Mouse (Mus musculus) gonadal fat pad, adult 2 months (tissue): ENCODE data around the gene Olfr215. TPM values are rescaled to one million over a fixed set of nuclear protein-coding genes. Genes with fewer than 3 reads are reported as not detected.
"Not testable (repeated sequence)": the region's sequence is repeated elsewhere in the genome, so short reads cannot be mapped to it uniquely, and the experiment has no call there.

Experiments
- DNase-seq: peaks from one replicate; pipeline ENCODE4 v3.0.0-alpha.2; 2012; ENCODE audit warnings: low read depth
- polyA plus RNA-seq: library from polyadenylated mRNA; depleted of rRNA; stranded (reverse); fragments of >200 nt; gene quantifications from 2 replicates; pipeline ENCODE4 v1.2.3, GENCODE M21; 2012; rRNA removed

The Olfr215 gene
- not detected in 2 replicates for polyA plus RNA-seq

GRCm38 (mm10) chr6:116584095-116584494 lies at the start of gene Olfr215:
Gene Olfr215 (minus strand): TSS chr6:116584195.
- no peak for DNase-seq

GRCm38 (mm10) chr6:116632129-116632528 lies 48.1 kb upstream of the Olfr215 start:
- no peak for DNase-seq

DNA sequence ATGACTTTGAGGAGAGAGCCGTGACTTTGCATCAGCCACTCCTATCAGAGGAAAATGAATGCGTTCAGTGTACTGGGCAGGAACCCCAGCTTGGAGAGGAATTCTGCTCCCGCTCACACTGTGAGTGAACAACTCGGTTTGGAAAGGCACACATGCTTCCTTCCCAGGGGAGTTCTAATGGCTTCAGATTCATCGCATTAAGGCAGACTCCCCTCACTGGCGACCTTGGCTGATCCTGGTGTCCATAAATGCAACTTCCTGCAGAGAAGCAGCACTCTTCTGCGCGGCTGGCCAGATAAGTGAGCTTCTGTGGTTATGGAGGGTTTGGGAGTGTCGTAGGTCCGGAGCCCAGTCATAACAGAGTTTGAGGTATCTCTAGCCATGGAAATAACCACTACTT lies 45.8 kb upstream of the Olfr215 start:
- no peak for DNase-seq

GRCm38 (mm10) chr6:116628539-116629171 lies 44.7 kb upstream of the Olfr215 start, which contains the start of gene Zfp422:
Gene Zfp422 (minus strand): TSS chr6:116628999.
- no peak for DNase-seq

DNA sequence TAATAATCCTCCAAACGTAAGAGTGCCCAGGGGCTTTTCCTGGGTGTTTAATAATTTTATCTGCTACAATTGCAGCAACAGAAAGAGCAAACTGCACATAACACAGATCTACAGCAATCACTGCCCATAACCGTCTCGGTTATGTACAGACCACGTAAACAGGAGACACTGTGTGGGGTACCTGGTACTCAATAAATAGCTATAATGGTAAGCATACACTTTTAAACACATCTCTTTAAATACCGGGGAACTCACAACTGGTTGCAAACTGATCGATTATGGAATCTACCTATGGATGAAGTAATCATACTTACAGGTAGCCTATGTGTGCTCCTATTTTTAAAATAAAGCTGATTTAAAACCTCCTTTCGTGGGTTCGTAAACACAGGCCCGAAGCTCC lies 44.1 kb upstream of the Olfr215 start:
- DNase-seq, result no peak

DNA sequence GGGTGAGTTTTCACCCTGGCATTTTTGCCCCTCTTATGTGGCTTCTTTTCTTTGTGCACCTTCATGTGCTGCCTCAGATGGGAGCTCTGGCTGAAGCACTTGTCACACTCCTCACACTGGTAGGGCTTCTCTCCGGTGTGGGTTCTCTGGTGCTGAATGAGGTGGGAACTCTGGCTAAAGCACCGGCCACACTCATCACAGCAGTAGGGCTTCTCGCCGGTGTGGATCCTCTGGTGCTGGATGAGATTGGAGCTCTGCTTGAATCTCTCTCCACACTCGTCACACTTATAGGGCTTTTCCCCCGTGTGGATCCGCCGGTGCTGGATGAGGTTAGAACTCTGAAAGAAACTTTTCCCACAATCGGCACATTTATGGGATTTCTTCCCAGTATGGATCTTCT lies 42.4 kb upstream of the Olfr215 start:
- DNase-seq, result not testable (repeated sequence)

DNA sequence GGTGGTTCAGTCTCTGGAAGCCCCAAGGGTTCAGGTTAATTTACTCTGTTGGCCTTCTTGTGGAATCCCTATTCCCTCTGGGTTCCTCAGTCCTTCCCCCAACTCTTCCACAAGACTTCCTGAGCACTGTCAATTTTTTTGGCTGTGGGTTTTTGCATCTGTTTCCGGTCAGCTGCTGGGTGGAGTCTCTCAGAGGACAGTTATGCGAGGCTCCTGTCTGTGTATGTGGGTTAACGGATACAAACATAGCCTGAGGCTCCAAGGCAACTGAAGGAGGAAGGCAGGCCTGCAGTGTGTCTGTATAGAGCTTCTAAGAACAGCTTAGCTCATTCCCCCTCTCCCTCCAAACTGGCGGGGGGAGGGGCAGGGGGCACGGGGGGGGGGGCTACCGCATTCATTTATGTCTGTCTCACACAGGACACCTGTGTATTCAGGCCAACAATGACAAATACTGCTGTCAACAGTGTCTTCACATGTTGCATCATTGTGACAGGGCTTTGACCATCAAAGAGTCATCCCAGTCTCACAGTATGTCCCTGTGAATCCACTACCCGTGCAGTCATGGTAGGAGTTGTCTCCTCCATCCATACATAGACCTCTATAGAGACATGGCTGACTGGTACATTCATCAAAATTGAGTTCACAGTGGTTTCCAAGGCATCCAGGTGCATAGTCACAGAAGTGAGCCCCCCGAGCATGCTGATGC lies 37.5 kb upstream of the Olfr215 start:
- DNase-seq, result no peak

- DNase-seq, result no peak
These were observed 34.1 kb upstream of the Olfr215 start for GRCm38 (mm10) chr6:116618073-116618472.

GRCm38 (mm10) chr6:116615719-116616118 lies 31.7 kb upstream of the Olfr215 start:
- no peak for DNase-seq

DNA sequence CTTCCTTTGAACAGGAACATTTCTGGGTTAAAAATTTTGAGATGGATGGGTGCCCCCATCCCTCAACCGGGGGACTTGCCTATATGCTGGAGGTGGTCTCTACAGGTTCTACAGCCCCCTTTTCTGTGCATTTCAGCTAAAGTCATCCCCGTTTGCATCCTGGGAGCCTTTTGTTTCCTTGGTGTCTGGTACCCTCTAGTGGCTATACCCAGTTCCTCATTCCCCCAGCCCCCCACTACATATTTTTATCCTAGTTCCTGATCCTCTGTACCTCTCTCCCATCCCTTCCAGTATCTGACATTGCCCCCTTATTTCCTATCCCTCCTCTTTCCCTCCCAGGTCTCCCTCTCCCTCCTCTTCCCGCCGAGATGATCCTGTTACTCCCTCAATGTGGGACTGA lies 23.2 kb upstream of the Olfr215 start:
- no peak for DNase-seq

GRCm38 (mm10) chr6:116600969-116601368 lies 17.0 kb upstream of the Olfr215 start:
- DNase-seq, result not testable (repeated sequence)

DNA sequence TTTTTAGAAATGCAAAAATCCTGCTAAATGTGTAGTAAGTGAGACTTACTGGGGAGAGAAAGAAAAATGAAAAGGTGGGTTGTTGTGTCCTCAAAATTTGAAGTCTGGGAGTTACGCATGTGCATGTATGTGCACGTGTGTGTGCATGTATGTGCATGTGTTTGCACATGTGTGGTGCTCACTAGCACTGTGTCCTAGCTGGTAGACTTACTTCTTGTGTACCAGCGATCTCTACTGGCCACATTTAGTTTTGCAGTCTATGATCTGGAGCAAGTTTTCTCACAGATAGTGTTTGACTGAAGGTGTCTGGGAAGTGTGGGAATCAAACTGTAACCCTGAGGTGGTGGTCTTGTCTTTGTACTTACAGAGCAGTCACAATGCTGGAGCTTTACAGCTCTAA lies 14.2 kb downstream of the Olfr215 start:
- DNase-seq, result peak; percentile 6

GRCm38 (mm10) chr6:116554952-116555351 lies 29.0 kb downstream of the Olfr215 start:
- no peak for DNase-seq

DNA sequence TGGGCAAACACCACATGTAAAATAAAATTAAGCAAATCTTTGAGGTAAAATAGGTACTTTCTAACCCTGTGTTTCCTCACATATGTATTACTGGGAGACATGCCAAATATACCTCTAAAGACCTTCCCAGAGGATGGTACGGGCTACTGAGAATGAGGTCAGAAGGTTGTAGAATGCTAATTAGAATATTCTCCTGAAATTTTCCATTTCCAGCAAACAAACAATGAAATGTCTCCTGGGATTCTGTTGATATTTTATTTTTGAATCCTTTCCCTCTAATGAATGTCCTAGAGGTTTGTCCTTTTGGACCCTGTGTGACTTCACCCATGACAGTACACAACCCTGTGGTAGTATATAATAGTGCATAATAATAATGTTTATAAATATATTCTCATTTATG lies 30.1 kb downstream of the Olfr215 start, which contains the start of gene Olfr214:
Gene Olfr214 (plus strand): TSS at position 301 of the 400 bp plus-strand sequence.
- DNase-seq, result no peak

DNA sequence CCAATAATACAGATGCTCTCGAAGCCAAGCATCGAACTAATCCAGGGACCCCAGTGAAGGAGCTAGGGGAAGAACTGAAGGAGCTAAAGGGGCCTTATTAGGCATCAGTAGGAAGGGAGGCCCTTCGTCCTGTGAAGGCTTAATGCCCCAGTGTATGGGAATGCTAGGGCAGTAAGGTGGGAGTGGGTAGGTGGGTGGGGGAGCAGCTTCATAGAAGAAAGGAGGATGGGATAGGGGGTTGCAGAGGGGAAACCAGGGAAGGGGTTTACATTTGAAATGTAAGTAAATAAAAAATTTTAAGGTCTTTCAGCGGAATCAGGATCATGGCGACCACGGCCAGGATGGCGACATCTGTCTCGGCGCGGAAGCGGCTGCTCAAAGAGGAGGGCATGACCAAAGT lies 33.2 kb downstream of the Olfr215 start, which contains the start of gene Gm5580:
Gene Gm5580 (plus strand): TSS at position 301 of the 400 bp plus-strand sequence.
- DNase-seq, result not testable (repeated sequence)

- no peak for DNase-seq
These were observed 41.5 kb downstream of the Olfr215 start for GRCm38 (mm10) chr6:116542500-116542899.

- DNase-seq, result no peak
These were observed 45.8 kb downstream of the Olfr215 start, which contains the start of gene Olfr213 for GRCm38 (mm10) chr6:116538156-116538555. Gene Olfr213 (plus strand): TSS chr6:116538456.

Other genes starting within 250 kb of the Olfr215 start
- 121 and 122 TPM in 2 replicates for gene March8, start 246.2 kb downstream of the Olfr215 start, polyA plus RNA-seq
- 14.0 and 15.1 TPM in 2 replicates for gene Alox5, start 123.0 kb downstream of the Olfr215 start, polyA plus RNA-seq
- gene Olfr211, start 95.1 kb downstream of the Olfr215 start, polyA plus RNA-seq, result not detected in 2 replicates
- 0.09 TPM in 1 of 2 replicates, not detected in the other for gene Olfr212, start 77.7 kb downstream of the Olfr215 start, polyA plus RNA-seq
- not detected in 2 replicates for gene Olfr213, start 45.7 kb downstream of the Olfr215 start, polyA plus RNA-seq
- 0.09 and 0.14 TPM in 2 replicates for gene Gm5580, start 33.1 kb downstream of the Olfr215 start, polyA plus RNA-seq
- not detected in 2 replicates for gene Olfr214, start 30.0 kb downstream of the Olfr215 start, polyA plus RNA-seq
- gene Zfp422, start 44.8 kb upstream of the Olfr215 start, polyA plus RNA-seq, result 10.0 and 11.2 TPM in 2 replicates
- gene Depp1, start 66.4 kb upstream of the Olfr215 start, polyA plus RNA-seq, result 25.2 and 35.2 TPM in 2 replicates
- gene Rassf4, start 89.8 kb upstream of the Olfr215 start, polyA plus RNA-seq, result 13.9 and 14.6 TPM in 2 replicates
- 0.01 and 0.03 TPM in 2 replicates for gene Tmem72, start 132.7 kb upstream of the Olfr215 start, polyA plus RNA-seq